11 mouse cellular contexts compared by ENCODE assay signal in genomic region chr5:18365460-18365859, GRCm38 (mm10).
"Had no signal": no experiment of that assay in that cellular context is flagged by ENCODE, and none has a peak within 500 bp of the region (broad histone marks: within the 10 kb centered on the region; RNA-seq: fewer than 3 reads in every experiment).

No protein-coding gene starts in this region.

- H3K9ac ChIP-seq: limb, embryonic 13.5 days; liver, embryonic 14.5 days; midbrain, embryonic 13.5 days had no signal

- ATAC-seq: midbrain, embryonic 13.5 days had no signal

- H3K27me3 ChIP-seq: limb, embryonic 13.5 days had no signal

- H3K4me2 ChIP-seq: limb, embryonic 13.5 days; midbrain, embryonic 13.5 days had no signal

- H3K4me3 ChIP-seq: limb, embryonic 13.5 days; midbrain, embryonic 13.5 days had no signal

- H3K27ac ChIP-seq: limb, embryonic 13.5 days; liver, embryonic 14.5 days; midbrain, embryonic 13.5 days; stomach, postnatal 0 days had no signal

- H3K36me3 ChIP-seq: limb, embryonic 13.5 days; midbrain, embryonic 13.5 days had no signal

- DNase-seq: kidney, postnatal 10 days; layer of hippocampus, adult 9-11 months; layer of hippocampus, postnatal 36 days; lung, adult 18-20 months; right cerebral cortex, adult 18-20 months; right cerebral cortex, postnatal 25 days; thymus, postnatal 4 days had no signal

- H3K4me1 ChIP-seq: midbrain, embryonic 13.5 days had no signal

- H3K9me3 ChIP-seq: limb, embryonic 13.5 days; midbrain, embryonic 13.5 days had no signal
